Mouse (Mus musculus) C2C12 (cell line): ENCODE results near the gene Klf4. TPM values are rescaled to one million over a fixed set of nuclear protein-coding genes. Genes with fewer than 3 reads are reported as not detected.

Experiments used
- H3K27me3 ChIP-seq: one replicate; pipeline ENCODE4 v1.6.1; 2011; ENCODE audit not compliant: control insufficient read depth, insufficient read depth, insufficient read length
- H3K36me3 ChIP-seq: one replicate; pipeline ENCODE4 v1.6.1; 2011; ENCODE audit not compliant: control insufficient read depth, insufficient read depth
- H3K4me3 ChIP-seq: one replicate; pipeline ENCODE4 v1.5.1; 2011; ENCODE audit warnings: mild to moderate bottlenecking, control low read depth; ENCODE audit not compliant: poor library complexity, insufficient read depth, severe bottlenecking
- H3K79me2 ChIP-seq: one replicate; pipeline ENCODE4 v1.6.1; 2011; ENCODE audit not compliant: control insufficient read depth, insufficient read depth
- H3K79me3 ChIP-seq: one replicate; pipeline ENCODE4 v1.6.1; 2011; ENCODE audit warnings: low read depth, control low read depth
- H3ac ChIP-seq: one replicate; pipeline ENCODE3; 2011; ENCODE audit warnings: low read depth; ENCODE audit not compliant: control insufficient read depth, insufficient read length
- CEBPB ChIP-seq: IDR thresholded peaks from one replicate; pipeline ENCODE4 v1.6.1; 2011; ENCODE audit warnings: low read depth, mild to moderate bottlenecking, control low read depth, moderate library complexity
- CTCF ChIP-seq: IDR thresholded peaks from one replicate; pipeline ENCODE4 v1.5.1; 2011; ENCODE audit not compliant: control insufficient read depth, insufficient read depth, insufficient read length
- FOSL1 ChIP-seq: IDR thresholded peaks from one replicate; pipeline ENCODE4 v1.8.0; 2011; ENCODE audit warnings: mild to moderate bottlenecking, low read length; ENCODE audit not compliant: poor library complexity, insufficient read depth, severe bottlenecking
- MAX ChIP-seq: IDR thresholded peaks from one replicate; pipeline ENCODE4 v1.6.1; 2011; ENCODE audit warnings: mild to moderate bottlenecking, control low read depth
- MYOD1 ChIP-seq: IDR thresholded peaks from one replicate; pipeline ENCODE4 v1.6.1; 2011; ENCODE audit warnings: low read depth; ENCODE audit not compliant: control insufficient read depth, insufficient read length
- MYOG ChIP-seq: IDR thresholded peaks from one replicate; pipeline ENCODE4 v1.6.1; 2011; ENCODE audit not compliant: control insufficient read depth, insufficient read length; ENCODE audit errors: extremely low read depth
- USF1 ChIP-seq: IDR thresholded peaks from one replicate; pipeline ENCODE4 v1.6.1; 2011; ENCODE audit warnings: low read depth, mild to moderate bottlenecking, control low read depth, moderate library complexity
- long read RNA-seq, 2 experiments: library from polyadenylated mRNA; unstranded; transcript quantifications; one replicate each; pipeline ENCODE4 v2.0.0; 2019 to 2020
- polyA plus RNA-seq: library from polyadenylated mRNA; unstranded; fragments of >200 nt; fragmentation: generic; extraction: Trizol; gene quantifications from one replicate; pipeline ENCODE4 v1.2.1, GENCODE M21; 2012; ENCODE audit warnings: missing spikeins

The Klf4 gene
- 11.0 TPM for polyA plus RNA-seq
- long read RNA-seq, experiment 1, partial matches to known transcripts: 12 of 12 reads
- long read RNA-seq, experiment 1, other reads (novel, unspliced or antisense): 0 of 12 reads
- long read RNA-seq, experiment 2, partial matches to known transcripts: 1 of 4 reads
- long read RNA-seq, experiment 2, other reads (novel, unspliced or antisense): 1 of 4 reads

GRCm38 (mm10) chr4:55532407-55533195 lies at the start of gene Klf4:
Klf4 (minus strand) TSS chr4:55532466.
- H3K79me3 ChIP-seq: no peaks in the 10 kb centered on the region
- no peaks in the 10 kb centered on the region for H3K27me3 ChIP-seq
- no peaks in the 10 kb centered on the region for H3K36me3 ChIP-seq
- peak within 1 kb of the TSS; percentile 49 for H3K4me3 ChIP-seq
- peak within 1 kb of the TSS; percentile 74 for H3ac ChIP-seq
- TF ChIP-seq CTCF (no peak), MYOG (no peak), CEBPB (no peak), USF1 (no peak), MAX (no peak), FOSL1 (no peak), MYOD1 (no peak)
- H3K79me2 ChIP-seq: peaks cover 17% of the 10 kb centered on the region

GRCm38 (mm10) chr4:55571432-55571831 lies 39.2 kb upstream of the Klf4 start:
- TF ChIP-seq MYOD1 (no peak), FOSL1 (no peak), MAX (no peak), MYOG (no peak), USF1 (no peak), CEBPB (no peak), CTCF (no peak)
- Histone ChIP-seq H3K4me3 (no peak overlapping the region), H3K27me3 (no peaks in the 10 kb centered on the region), H3ac (no peak overlapping the region), H3K79me2 (no peaks in the 10 kb centered on the region), H3K36me3 (no peaks in the 10 kb centered on the region), H3K79me3 (no peaks in the 10 kb centered on the region)

GRCm38 (mm10) chr4:55567986-55568385 lies 35.7 kb upstream of the Klf4 start:
- no peaks in the 10 kb centered on the region for H3K79me2 ChIP-seq
- H3ac ChIP-seq: no peak overlapping the region
- no peak overlapping the region for H3K4me3 ChIP-seq
- no peaks in the 10 kb centered on the region for H3K36me3 ChIP-seq
- H3K79me3 ChIP-seq: no peaks in the 10 kb centered on the region
- no peaks in the 10 kb centered on the region for H3K27me3 ChIP-seq
- no peak for TF ChIP-seq USF1
- no peak for TF ChIP-seq CTCF
- no peak for TF ChIP-seq MYOD1
- TF ChIP-seq CEBPB: no peak
- no peak for TF ChIP-seq FOSL1
- no peak for TF ChIP-seq MAX
- TF ChIP-seq MYOG: no peak

GRCm38 (mm10) chr4:55567575-55567974 lies 35.3 kb upstream of the Klf4 start:
- TF ChIP-seq CTCF (no peak), FOSL1 (no peak), USF1 (no peak)

GRCm38 (mm10) chr4:55564317-55564716 lies 32.1 kb upstream of the Klf4 start:
- Histone ChIP-seq H3K4me3 (no peak overlapping the region), H3ac (no peak overlapping the region), H3K79me3 (no peaks in the 10 kb centered on the region), H3K27me3 (no peaks in the 10 kb centered on the region), H3K36me3 (no peaks in the 10 kb centered on the region), H3K79me2 (no peaks in the 10 kb centered on the region)
- TF ChIP-seq CEBPB: no peak
- TF ChIP-seq USF1: no peak
- no peak for TF ChIP-seq FOSL1
- TF ChIP-seq MYOG: no peak
- no peak for TF ChIP-seq MYOD1
- no peak for TF ChIP-seq CTCF
- no peak for TF ChIP-seq MAX

More at GRCm38 (mm10) chr4:55567575-55567974, 35.3 kb upstream of the Klf4 start:
- Histone ChIP-seq H3K79me2 (no peaks in the 10 kb centered on the region), H3ac (no peak overlapping the region), H3K4me3 (no peak overlapping the region), H3K27me3 (no peaks in the 10 kb centered on the region), H3K79me3 (no peaks in the 10 kb centered on the region), H3K36me3 (no peaks in the 10 kb centered on the region)
